Mouse (Mus musculus) ES-Bruce4 (cell line): ENCODE data around the gene Fars2.

ENCODE experiments used
- CTCF ChIP-seq: IDR thresholded peaks from one replicate; pipeline ENCODE4 v1.8.1; 2011; ENCODE audit warnings: low read depth, low read length
- EP300 ChIP-seq: IDR thresholded peaks from 2 replicates; pipeline ENCODE4 v1.6.1; 2011; ENCODE audit warnings: low read depth, low read length; ENCODE audit not compliant: insufficient read depth
- POLR2A ChIP-seq: IDR thresholded peaks from one replicate; pipeline ENCODE4 v1.8.1; 2011; ENCODE audit warnings: low read length; ENCODE audit not compliant: insufficient read depth

DNA sequence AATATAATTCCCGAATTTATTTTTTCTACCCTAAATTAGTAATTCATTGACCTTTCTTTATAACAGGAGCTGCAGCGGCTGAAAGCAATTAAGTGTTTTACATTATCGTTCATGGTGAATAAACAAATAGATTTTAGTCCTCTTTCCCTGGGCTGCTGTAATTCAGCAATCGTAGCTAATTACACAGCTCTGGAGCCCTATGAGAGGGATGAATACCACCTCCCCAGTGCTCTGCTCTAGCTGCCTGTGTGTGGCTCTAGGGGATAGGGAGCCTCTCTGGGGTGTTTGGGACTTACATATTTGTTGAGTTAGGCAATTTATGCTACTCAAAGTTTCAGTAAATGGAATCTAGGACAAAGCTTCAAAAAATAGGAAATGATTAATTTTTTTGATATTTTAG, 190.2 kb downstream of the Fars2 start:
- TF ChIP-seq CTCF (no peak), POLR2A (no peak), EP300 (no peak)
